ENCODE assay signal across 8 mouse cellular contexts in genomic region chrX:151344501-151344984, GRCm38 (mm10). TPM values are rescaled to one million over a fixed set of nuclear protein-coding genes. Genes with fewer than 3 reads are reported as not detected.
A peak's percentile ranks its signal among the peaks of the same experiment; 100 is the strongest.
DNase-seq lines count a peak whose midpoint lies in the region; ATAC-seq and TF ChIP-seq lines count a peak whose summit lies in the region.

No protein-coding gene starts in this region.

- H3K36me3 ChIP-seq in embryonic facial prominence, embryonic 11.5 days (replicated peaks; ENCODE audit: control insufficient read depth, insufficient read depth, low read depth, low read length): no peaks in the 10 kb centered on the region
- H3K36me3 ChIP-seq in kidney, adult 2 months (ENCODE audit: control insufficient read depth, insufficient read depth, low read length): no peaks in the 10 kb centered on the region
- no peaks in the 10 kb centered on the region for H3K36me3 ChIP-seq in limb, embryonic 14.5 days (ENCODE audit: control insufficient read depth, insufficient read depth, low read length)
- H3K36me3 ChIP-seq in midbrain, embryonic 14.5 days (ENCODE audit: control insufficient read depth, insufficient read depth, low read length): no peaks in the 10 kb centered on the region
- H3K36me3 ChIP-seq in spleen, adult 2 months (ENCODE audit: control insufficient read depth, insufficient read depth, low read length): no peaks in the 10 kb centered on the region

- no peaks in the 10 kb centered on the region for H3K4me1 ChIP-seq in embryonic facial prominence, embryonic 11.5 days (ENCODE audit: control insufficient read depth, insufficient read depth, low read length)
- H3K4me1 ChIP-seq in kidney, adult 2 months (ENCODE audit: control insufficient read depth, insufficient read depth, low read length): no peaks in the 10 kb centered on the region; the same call in 1 of the 2 replicates
- H3K4me1 ChIP-seq in limb, embryonic 14.5 days (ENCODE audit: control insufficient read depth, insufficient read depth, low read length): no peaks in the 10 kb centered on the region
- H3K4me1 ChIP-seq in midbrain, embryonic 14.5 days (ENCODE audit: control insufficient read depth, insufficient read depth, low read length): peaks cover 9% of the 10 kb centered on the region; the same call in 1 of the 2 replicates
- no peaks in the 10 kb centered on the region for H3K4me1 ChIP-seq in spleen, adult 2 months (ENCODE audit: control insufficient read depth, insufficient read depth, insufficient read length)

- peak overlapping the region; percentile 65 for H3K4me3 ChIP-seq in embryonic facial prominence, embryonic 11.5 days (ENCODE audit: low read depth, low read length)
- peak overlapping the region; percentile 74 for H3K4me3 ChIP-seq in kidney, adult 2 months (ENCODE audit: insufficient read depth, low read depth, low read length)
- H3K4me3 ChIP-seq in limb, embryonic 14.5 days (replicated peaks; ENCODE audit: low read length): peak overlapping the region; percentile 55
- H3K4me3 ChIP-seq in midbrain, embryonic 14.5 days (replicated peaks; ENCODE audit: low read depth, low read length): peak overlapping the region; percentile 57
- peak overlapping the region; percentile 89 for H3K4me3 ChIP-seq in spleen, adult 2 months (ENCODE audit: extremely low read depth, insufficient read depth, insufficient read length)

- H3K4me2 ChIP-seq in embryonic facial prominence, embryonic 11.5 days (ENCODE audit: low read depth, low read length): peak overlapping the region; percentile 78
- H3K4me2 ChIP-seq in limb, embryonic 14.5 days (replicated peaks; ENCODE audit: low read depth, low read length, severe bottlenecking): peak overlapping the region; percentile 61
- peak overlapping the region; percentile 63 for H3K4me2 ChIP-seq in midbrain, embryonic 14.5 days (ENCODE audit: low read length)

- H3K27me3 ChIP-seq in embryonic facial prominence, embryonic 11.5 days (ENCODE audit: control insufficient read depth, insufficient read depth, low read length): no peaks in the 10 kb centered on the region; the same call in 1 of the 2 replicates
- no peaks in the 10 kb centered on the region for H3K27me3 ChIP-seq in kidney, adult 2 months (replicated peaks; ENCODE audit: control insufficient read depth, insufficient read depth, low read length)
- peaks cover 4% of the 10 kb centered on the region; the same call in 1 of the 2 replicates for H3K27me3 ChIP-seq in limb, embryonic 14.5 days (ENCODE audit: control insufficient read depth, insufficient read depth, low read length)
- no peaks in the 10 kb centered on the region for H3K27me3 ChIP-seq in midbrain, embryonic 14.5 days (ENCODE audit: control insufficient read depth, insufficient read depth, low read length)
- H3K27me3 ChIP-seq in spleen, adult 2 months (ENCODE audit: control insufficient read depth, insufficient read depth, low read length): no peaks in the 10 kb centered on the region

- H3K27ac ChIP-seq in embryonic facial prominence, embryonic 11.5 days (replicated peaks; ENCODE audit: low read depth, low read length): no peak overlapping the region; the same call in 1 of the 2 replicates
- H3K27ac ChIP-seq in kidney, adult 2 months (ENCODE audit: insufficient read depth, low read depth, low read length): peak overlapping the region; percentile 63
- H3K27ac ChIP-seq in limb, embryonic 14.5 days (replicated peaks; ENCODE audit: low read depth, low read length): peak overlapping the region; percentile 58
- H3K27ac ChIP-seq in midbrain, embryonic 14.5 days (replicated peaks; ENCODE audit: low read depth, low read length): peak overlapping the region; percentile 91
- H3K27ac ChIP-seq in spleen, adult 2 months (ENCODE audit: insufficient read depth, low read length): peak overlapping the region; percentile 88

- WGBS in embryonic facial prominence, embryonic 11.5 days: 18% methylated on average over 33 of the region's 33 CpGs
- WGBS in kidney, adult 2 months: under 1% methylated on average over 33 of the region's 33 CpGs
- 34% methylated on average over 15 of the region's 33 CpGs for WGBS in limb, embryonic 14.5 days
- 19% methylated on average over 33 of the region's 33 CpGs for WGBS in midbrain, embryonic 14.5 days
- WGBS in spleen, adult 2 months: 27% methylated on average over 33 of the region's 33 CpGs

- DNase-seq in A20 (ENCODE audit: low read depth, low spot score): peak; percentile 75
- peak; percentile 20 for DNase-seq in adrenal gland, adult 8-10 months
- DNase-seq in embryonic facial prominence, embryonic 11.5 days (ENCODE audit: low spot score): peak; percentile 13
- peak; percentile 28 to 33 for DNase-seq in heart, adult 18-20 months
- peak; percentile 61 for DNase-seq in kidney, adult 2 months
- DNase-seq in limb, embryonic 14.5 days (ENCODE audit: low spot score): no peak
- DNase-seq in midbrain, embryonic 14.5 days: peak; percentile 58
- DNase-seq in spleen, adult 2 months (ENCODE audit: low read depth in 1 of 2, low spot score in 2 of 2): peak; percentile 21 to 54

- TF ChIP-seq CTCF in kidney, adult 2 months (conservative IDR thresholded peaks at IDR 0.05; ENCODE audit: insufficient read depth, insufficient read length, low read depth, low read length): no peak
- TF ChIP-seq CTCF in spleen, adult 2 months (IDR thresholded peaks at IDR 0.05; ENCODE audit: extremely low read depth, insufficient read depth, insufficient read length, insufficient replicate concordance): no peak

- no peaks in the 10 kb centered on the region for H3K9me3 ChIP-seq in embryonic facial prominence, embryonic 11.5 days (replicated peaks; ENCODE audit: control insufficient read depth, low read length)
- no peaks in the 10 kb centered on the region for H3K9me3 ChIP-seq in limb, embryonic 14.5 days (ENCODE audit: control insufficient read depth, low read length)
- no peaks in the 10 kb centered on the region for H3K9me3 ChIP-seq in midbrain, embryonic 14.5 days (ENCODE audit: control insufficient read depth, low read length)

- no peak for TF ChIP-seq POLR2A in kidney, adult 2 months (IDR thresholded peaks at IDR 0.05; ENCODE audit: low read depth, low read length)
- TF ChIP-seq POLR2A in limb, embryonic 14.5 days (IDR thresholded peaks at IDR 0.05; ENCODE audit: borderline replicate concordance, extremely low read depth, insufficient read depth, insufficient read length): no peak
- TF ChIP-seq POLR2A in spleen, adult 2 months (IDR thresholded peaks at IDR 0.05; ENCODE audit: low read depth, low read length): peak; percentile 12; the same call in 1 of the 2 replicates

- peak overlapping the region; percentile 70 for H3K9ac ChIP-seq in embryonic facial prominence, embryonic 11.5 days (replicated peaks; ENCODE audit: low read length)
- H3K9ac ChIP-seq in limb, embryonic 14.5 days (ENCODE audit: low read depth, low read length, severe bottlenecking): peak overlapping the region; percentile 60
- H3K9ac ChIP-seq in midbrain, embryonic 14.5 days (replicated peaks; ENCODE audit: low read length): peak overlapping the region; percentile 59

- peak; percentile 79 for ATAC-seq in embryonic facial prominence, embryonic 11.5 days (replicated peaks; ENCODE audit: insufficient number of reproducible peaks, low FRiP score, low TSS enrichment, low read depth)
- ATAC-seq in limb, embryonic 14.5 days (ENCODE audit: low FRiP score, low read depth): 0 out of 2 replicates have a peak, but pooled peaks have one; percentile 8
- ATAC-seq in midbrain, embryonic 14.5 days (ENCODE audit: low FRiP score, low TSS enrichment): peak; percentile 59

RNA-seq across cellular contexts. Expression of gene Fam120c, which starts 0.6 kb away (rescaled TPM):
- 10 to 100 TPM; 17.9 to 21.9 (median 20.3) TPM for total RNA-seq in adrenal gland, adult 8-10 months (2022)
- polyA plus RNA-seq in embryonic facial prominence, embryonic 11.5 days (2014; fragmentation: Nextera tagmentation; extraction: Ambion mirVana): 3.1 and 3.2 TPM in 2 replicates
- 10 to 100 TPM; 14.5 to 14.9 TPM for total RNA-seq in heart, adult 18-20 months (2021)
- polyA plus RNA-seq in kidney, adult 2 months (2012; rRNA removed): 3.1 and 3.6 TPM in 2 replicates
- polyA plus RNA-seq in limb, embryonic 14.5 days (2012; rRNA removed): 4.8 and 5.3 TPM in 2 replicates
- polyA plus RNA-seq in limb, embryonic 14.5 days (2014; fragmentation: Nextera tagmentation; extraction: Ambion mirVana): 4.0 and 5.2 TPM in 2 replicates
- 7.3 and 8.8 TPM in 2 replicates for polyA plus RNA-seq in midbrain, embryonic 14.5 days (2014; fragmentation: Nextera tagmentation; extraction: Ambion mirVana)
- polyA plus RNA-seq in spleen, adult 2 months (2012; rRNA removed): 1.5 and 1.9 TPM in 2 replicates

Comparison
In these comparisons a context has a peak if more than half of its experiments do, and no peak if none do; other contexts are left out.
1. ATAC-seq: peak in every context shown above with its lines; median percentile 79 in embryonic facial prominence, embryonic 11.5 days; 59 in midbrain, embryonic 14.5 days; 8 in limb, embryonic 14.5 days.